Mouse (Mus musculus) bone marrow macrophage, adult 2 months (primary cell): ENCODE data around the gene Med9. TPM values are rescaled to one million over a fixed set of nuclear protein-coding genes. Genes with fewer than 3 reads are reported as not detected.

Experiments
- H3K27ac ChIP-seq: 2 replicates; pipeline ENCODE4 v1.5.1; 2012; ENCODE audit warnings: low read depth, low read length; ENCODE audit not compliant: insufficient read depth
- H3K4me1 ChIP-seq: 2 replicates; pipeline ENCODE4 v1.6.1; 2012; ENCODE audit warnings: low read length; ENCODE audit not compliant: control insufficient read depth, insufficient read depth
- H3K4me3 ChIP-seq: 2 replicates; pipeline ENCODE4 v1.5.1; 2012; ENCODE audit warnings: mild to moderate bottlenecking, low read length, moderate library complexity; ENCODE audit not compliant: insufficient read depth
- CTCF ChIP-seq: IDR thresholded peaks from 2 replicates; pipeline ENCODE4 v1.5.1; 2012; ENCODE audit warnings: low read depth, mild to moderate bottlenecking, low read length, moderate library complexity
- POLR2A ChIP-seq: IDR thresholded peaks from 2 replicates; pipeline ENCODE4 v1.6.1; 2012; ENCODE audit warnings: mild to moderate bottlenecking, low read depth, low read length, borderline replicate concordance
- polyA plus RNA-seq: library from polyadenylated mRNA; stranded (reverse); fragments of >200 nt; gene quantifications from 2 replicates; pipeline ENCODE4 v1.2.4, GENCODE M21; 2012; ENCODE audit not compliant: missing spikeins, insufficient read depth, insufficient read length

Gene Med9
- polyA plus RNA-seq, 1 experiment = 15.9 TPM

DNA sequence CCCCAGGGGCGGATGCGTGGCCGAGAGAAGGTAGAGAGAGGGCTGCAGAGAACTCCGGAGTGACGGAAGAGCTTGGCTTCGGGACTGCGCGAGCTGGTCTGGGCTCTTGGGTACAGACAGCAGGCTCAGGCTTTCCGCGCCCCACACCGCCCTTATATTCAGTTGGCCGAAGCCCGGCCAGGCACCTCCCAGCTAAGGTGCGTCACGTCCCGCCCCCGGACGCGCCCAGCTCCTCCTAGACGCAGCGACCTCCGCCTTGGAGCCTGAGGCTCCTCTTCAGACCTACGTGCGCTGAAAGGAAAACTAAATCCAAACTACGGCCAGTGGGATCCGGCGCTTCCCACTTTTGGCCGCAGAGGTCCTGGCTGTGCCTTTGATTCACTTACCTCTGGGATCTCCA, 16.8 kb downstream of the Med9 start, which contains the start of gene Rasd1:
Rasd1 (minus strand) TSS at position 127 of the 400 bp plus-strand sequence.
- peak within 1 kb of the TSS; percentile 66 for H3K4me3 ChIP-seq

DNA sequence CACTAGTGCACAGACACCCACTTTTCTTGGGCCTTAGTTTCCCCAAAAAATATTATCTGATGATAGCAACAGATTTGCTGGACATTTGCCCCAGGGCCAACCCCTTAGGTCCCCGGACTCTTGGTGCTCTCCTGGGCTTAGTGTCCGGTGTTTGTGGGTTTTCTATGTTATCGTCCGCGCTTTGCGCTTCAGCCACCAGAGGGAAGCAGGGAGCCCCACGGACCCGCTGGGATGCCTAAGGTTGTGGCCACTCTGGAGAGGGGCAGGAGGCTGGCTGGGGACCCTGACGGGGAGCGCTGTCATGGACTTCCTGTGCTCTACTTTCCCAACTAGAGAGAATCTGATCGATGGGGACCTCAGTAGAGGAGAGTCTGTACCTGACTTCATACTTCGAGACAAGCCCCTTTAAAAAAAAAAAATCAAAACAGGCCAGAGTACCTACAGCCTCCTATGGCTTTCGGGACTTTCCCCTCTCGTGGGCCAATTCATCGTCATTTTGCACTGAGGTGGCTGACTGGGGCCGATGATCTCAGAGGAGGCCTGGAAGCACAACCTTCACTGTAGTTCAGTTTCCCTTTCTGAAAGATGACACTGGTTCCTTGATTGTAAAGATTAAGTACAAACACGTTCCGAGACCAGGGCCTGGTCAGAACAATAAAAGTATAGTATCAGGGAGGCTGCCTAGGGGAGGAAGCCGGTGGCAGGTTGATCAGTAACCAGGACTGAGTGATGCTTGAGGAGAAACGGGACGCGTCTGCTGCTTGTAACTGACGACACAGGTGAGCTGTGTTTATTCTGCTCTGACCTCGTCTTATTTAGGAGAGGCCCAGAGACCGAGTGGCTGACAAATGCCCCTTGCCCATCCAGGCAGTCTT, 17.5 kb downstream of the Med9 start:
- H3K4me3 ChIP-seq = peak overlapping the region; percentile 66
- H3K4me1 ChIP-seq = peaks cover 7% of the 10 kb centered on the region
- no peak overlapping the region for H3K27ac ChIP-seq
- TF ChIP-seq POLR2A (no peak), CTCF (peak; percentile 85)

More for the DNA sequence above, 16.8 kb downstream of the Med9 start, which contains the start of gene Rasd1:
- TF ChIP-seq CTCF = no peak
- no peak for TF ChIP-seq POLR2A
- Histone ChIP-seq H3K4me1 (peaks cover 7% of the 10 kb centered on the region), H3K27ac (no peak within 1 kb of the TSS)

DNA sequence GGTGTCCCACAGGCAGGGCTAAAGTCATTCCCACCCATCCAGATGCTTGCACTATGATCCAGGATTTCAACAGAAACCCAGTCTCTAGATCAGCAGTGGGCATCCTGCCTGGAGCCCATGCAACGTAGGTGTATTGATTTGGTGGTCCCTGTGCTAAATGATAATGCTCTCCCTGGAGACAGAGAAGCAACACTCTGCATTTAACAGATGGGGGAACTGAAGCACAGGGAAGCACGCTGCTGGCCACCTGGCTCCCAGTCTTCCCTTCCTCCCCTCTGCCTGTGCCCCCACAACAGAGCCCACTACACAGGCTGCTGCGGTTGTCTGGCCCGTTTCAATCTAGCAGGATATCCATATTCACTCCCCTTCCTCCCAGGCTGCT, 18.1 kb downstream of the Med9 start:
- Histone ChIP-seq H3K27ac (no peak overlapping the region), H3K4me3 (no peak overlapping the region), H3K4me1 (peaks cover 7% of the 10 kb centered on the region)
- TF ChIP-seq CTCF (no peak), POLR2A (no peak)

- Histone ChIP-seq H3K27ac (no peak overlapping the region), H3K4me1 (peaks cover 7% of the 10 kb centered on the region), H3K4me3 (no peak overlapping the region)
- TF ChIP-seq POLR2A = no peak
- no peak for TF ChIP-seq CTCF
Observed at GRCm38 (mm10) chr11:59967765-59968164, 19.8 kb downstream of the Med9 start.

GRCm38 (mm10) chr11:59970780-59971179, 22.8 kb downstream of the Med9 start:
- H3K27ac ChIP-seq = no peak overlapping the region
- no peak overlapping the region for H3K4me3 ChIP-seq
- H3K4me1 ChIP-seq = no peaks in the 10 kb centered on the region
- TF ChIP-seq CTCF (no peak), POLR2A (no peak)

- no peak overlapping the region for H3K27ac ChIP-seq
Observed at GRCm38 (mm10) chr11:59971691-59972090, 23.7 kb downstream of the Med9 start.

DNA sequence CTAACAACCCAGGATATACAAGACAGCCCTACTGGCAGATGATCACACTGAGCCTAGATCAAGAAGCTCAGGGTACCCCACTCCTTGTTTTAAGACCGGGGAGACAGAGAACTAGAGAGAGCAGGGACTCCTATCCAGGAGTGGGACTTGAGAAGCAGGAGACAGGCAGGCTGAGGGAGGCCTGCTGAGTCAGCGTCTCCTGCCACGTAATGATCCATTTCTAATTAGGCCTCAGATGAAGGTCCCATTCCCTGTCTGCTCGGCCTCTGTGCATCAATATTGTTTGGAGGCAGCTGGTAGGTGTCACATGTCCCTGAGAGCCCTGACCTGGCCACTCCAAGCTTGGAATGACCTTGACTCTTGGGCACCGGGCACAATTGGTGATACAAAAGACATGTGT, 25.4 kb downstream of the Med9 start:
- Histone ChIP-seq H3K4me1 (no peaks in the 10 kb centered on the region), H3K4me3 (no peak overlapping the region), H3K27ac (no peak overlapping the region)
- TF ChIP-seq CTCF (no peak), POLR2A (no peak)

More at GRCm38 (mm10) chr11:59971691-59972090, 23.7 kb downstream of the Med9 start:
- Histone ChIP-seq H3K4me3 (no peak overlapping the region), H3K4me1 (no peaks in the 10 kb centered on the region)
- TF ChIP-seq CTCF (no peak), POLR2A (no peak)

DNA sequence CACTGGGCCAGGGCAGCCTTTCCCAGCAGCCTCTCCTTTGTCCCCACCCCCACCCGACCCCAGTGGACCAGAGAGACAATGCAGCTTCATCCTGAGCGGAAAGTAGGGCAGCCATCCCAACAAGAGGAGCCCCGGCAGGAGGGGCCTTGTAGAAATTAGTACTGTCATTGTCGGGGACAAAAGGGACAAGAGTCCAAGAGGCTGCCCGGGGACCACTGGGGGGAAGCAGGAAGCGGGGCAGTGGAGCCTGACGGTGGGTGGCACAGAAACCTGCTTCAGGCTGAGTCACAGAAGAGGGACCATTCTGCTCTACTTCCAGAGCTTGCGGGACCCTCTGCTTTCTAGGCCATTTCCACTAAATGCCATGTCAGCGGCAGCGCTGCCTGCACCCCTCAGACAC, 27.2 kb downstream of the Med9 start:
- no peak overlapping the region for H3K27ac ChIP-seq
- TF ChIP-seq POLR2A (no peak), CTCF (no peak)
- no peaks in the 10 kb centered on the region for H3K4me1 ChIP-seq
- no peak overlapping the region for H3K4me3 ChIP-seq

GRCm38 (mm10) chr11:59977831-59978230, 29.8 kb downstream of the Med9 start:
- H3K4me3 ChIP-seq = no peak overlapping the region
- H3K27ac ChIP-seq = no peak overlapping the region
- TF ChIP-seq POLR2A (no peak), CTCF (no peak)
- H3K4me1 ChIP-seq = no peaks in the 10 kb centered on the region

GRCm38 (mm10) chr11:59989406-59989805, 41.4 kb downstream of the Med9 start:
- TF ChIP-seq POLR2A = no peak
- TF ChIP-seq CTCF = no peak
- H3K4me3 ChIP-seq = no peak overlapping the region

More at GRCm38 (mm10) chr11:59989406-59989805, 41.4 kb downstream of the Med9 start:
- Histone ChIP-seq H3K4me1 (no peaks in the 10 kb centered on the region), H3K27ac (no peak overlapping the region)
